Mouse (Mus musculus): ENCODE measurements around the gene Ifitm1. TPM values are rescaled to one million over a fixed set of nuclear protein-coding genes. Genes with fewer than 3 reads are reported as not detected.

Ifitm1 gene
- 145 and 148 TPM in 2 replicates for polyA plus RNA-seq (2015; fragmentation: Nextera tagmentation; extraction: Ambion mirVana)

DNA sequence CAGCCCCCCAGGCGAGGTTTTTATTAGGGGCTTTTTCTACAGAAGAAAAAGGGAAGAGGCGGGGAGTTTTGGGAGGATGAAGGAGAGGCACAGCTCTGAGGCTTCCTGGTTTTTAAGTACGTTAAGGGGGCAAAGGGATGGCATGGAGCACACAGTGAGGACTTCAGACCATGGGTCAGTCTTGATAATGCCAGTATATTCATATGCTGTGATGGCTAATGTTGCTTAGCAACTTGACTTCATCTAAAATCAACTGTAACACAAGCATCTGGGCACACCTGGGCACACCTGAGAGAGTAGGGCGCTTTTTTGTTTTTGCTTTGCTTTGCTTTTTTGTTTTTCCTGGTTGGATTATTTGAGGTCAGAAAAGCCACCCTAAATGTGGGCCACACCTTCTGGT is at the start of gene Ifitm1:
Ifitm1 (plus strand) TSS at position 301 of the 400 bp plus-strand sequence.
- ATAC-seq, result no peak
- 94% methylated on average over 4 of the region's 4 CpGs for WGBS
- no peaks in the 10 kb centered on the region for H3K36me3 ChIP-seq
- H3K27ac ChIP-seq, result peak within 1 kb of the TSS; percentile 67; the same call in 1 of the 2 replicates
- H3K4me1 ChIP-seq (replicated peaks), result peaks cover 13% of the 10 kb centered on the region
- no peaks in the 10 kb centered on the region for H3K9me3 ChIP-seq
- H3K4me2 ChIP-seq (replicated peaks), result peak within 1 kb of the TSS; percentile 48
- H3K27me3 ChIP-seq (replicated peaks), result no peaks in the 10 kb centered on the region
- H3K9ac ChIP-seq, result no peak within 1 kb of the TSS
- H3K4me3 ChIP-seq (replicated peaks), result peak within 1 kb of the TSS; percentile 16; the same call in 1 of the 2 replicates

DNA sequence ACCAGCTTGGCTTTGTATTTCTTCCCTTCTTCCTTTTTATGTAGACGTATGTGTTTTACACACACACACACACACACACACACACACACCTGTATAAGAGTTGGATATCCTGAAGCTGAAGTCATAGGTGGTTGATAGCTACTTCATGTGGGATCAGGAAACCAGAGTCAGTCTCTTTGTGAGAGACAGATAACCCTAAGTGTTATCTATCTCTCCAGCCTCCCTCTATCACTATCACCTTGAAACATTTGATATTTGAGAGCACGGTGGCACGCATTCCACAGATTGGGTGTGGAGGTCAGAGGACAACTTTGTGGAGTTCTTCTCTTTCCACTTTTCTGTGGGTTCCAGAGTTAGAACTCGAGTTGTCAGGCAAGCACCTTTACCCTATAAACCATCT is 47.1 kb upstream of the Ifitm1 start:
- 43% methylated on average over 4 of the region's 4 CpGs for WGBS
- Histone ChIP-seq H3K27ac (peak overlapping the region; percentile 69), H3K9me3 (no peaks in the 10 kb centered on the region), H3K27me3 (replicated peaks) (peaks cover 40% of the 10 kb centered on the region), H3K36me3 (no peaks in the 10 kb centered on the region), H3K9ac (no peak overlapping the region), H3K4me1 (replicated peaks) (peaks cover 14% of the 10 kb centered on the region), H3K4me3 (replicated peaks) (no peak overlapping the region), H3K4me2 (replicated peaks) (peak overlapping the region; percentile 12; the same call in 1 of the 2 replicates)
- peak; percentile 50 for ATAC-seq

DNA sequence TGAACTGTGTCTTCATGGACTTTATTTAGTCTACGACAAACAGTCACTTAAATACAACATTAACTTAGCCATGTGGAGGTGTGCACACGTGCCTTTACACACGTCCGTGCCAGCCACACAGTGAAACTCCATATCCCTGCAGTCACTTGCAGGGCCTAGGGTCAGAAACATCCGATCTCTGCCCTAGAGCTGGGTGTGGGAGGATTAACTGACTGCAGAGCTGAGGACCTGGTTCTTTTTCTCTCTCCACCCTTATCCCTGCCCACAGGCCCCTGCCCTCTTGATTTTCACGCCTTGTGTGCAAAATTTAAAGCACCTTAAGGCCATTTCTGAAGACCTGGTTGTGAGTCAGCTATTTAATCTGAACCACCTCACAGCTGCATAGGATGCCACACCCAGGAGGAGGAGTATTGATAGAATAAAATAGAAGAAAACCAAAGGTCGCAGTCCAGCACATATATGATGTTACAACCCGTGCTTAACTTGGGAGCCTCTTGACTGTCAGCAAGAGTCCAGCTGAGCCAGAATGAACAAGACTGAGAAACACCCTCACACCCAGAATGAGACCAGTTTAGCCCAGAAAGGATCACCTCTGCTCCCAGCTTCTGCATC is 46.5 kb upstream of the Ifitm1 start, which contains the start of gene Nlrp6:
Nlrp6 (plus strand) TSS at position 485 of the 612 bp plus-strand sequence.
- ATAC-seq, result peak; percentile 79
- H3K9ac ChIP-seq, result peak within 1 kb of the TSS; percentile 35
- H3K36me3 ChIP-seq, result no peaks in the 10 kb centered on the region
- 59% methylated on average over 8 of the region's 8 CpGs for WGBS
- peaks cover 40% of the 10 kb centered on the region for H3K27me3 ChIP-seq (replicated peaks)
- peak within 1 kb of the TSS; percentile 86 for H3K4me2 ChIP-seq (replicated peaks)
- peak within 1 kb of the TSS; percentile 39 for H3K4me3 ChIP-seq (replicated peaks)
- no peaks in the 10 kb centered on the region for H3K9me3 ChIP-seq
- peaks cover 14% of the 10 kb centered on the region for H3K4me1 ChIP-seq (replicated peaks)
- peak within 1 kb of the TSS; percentile 69 for H3K27ac ChIP-seq

DNA sequence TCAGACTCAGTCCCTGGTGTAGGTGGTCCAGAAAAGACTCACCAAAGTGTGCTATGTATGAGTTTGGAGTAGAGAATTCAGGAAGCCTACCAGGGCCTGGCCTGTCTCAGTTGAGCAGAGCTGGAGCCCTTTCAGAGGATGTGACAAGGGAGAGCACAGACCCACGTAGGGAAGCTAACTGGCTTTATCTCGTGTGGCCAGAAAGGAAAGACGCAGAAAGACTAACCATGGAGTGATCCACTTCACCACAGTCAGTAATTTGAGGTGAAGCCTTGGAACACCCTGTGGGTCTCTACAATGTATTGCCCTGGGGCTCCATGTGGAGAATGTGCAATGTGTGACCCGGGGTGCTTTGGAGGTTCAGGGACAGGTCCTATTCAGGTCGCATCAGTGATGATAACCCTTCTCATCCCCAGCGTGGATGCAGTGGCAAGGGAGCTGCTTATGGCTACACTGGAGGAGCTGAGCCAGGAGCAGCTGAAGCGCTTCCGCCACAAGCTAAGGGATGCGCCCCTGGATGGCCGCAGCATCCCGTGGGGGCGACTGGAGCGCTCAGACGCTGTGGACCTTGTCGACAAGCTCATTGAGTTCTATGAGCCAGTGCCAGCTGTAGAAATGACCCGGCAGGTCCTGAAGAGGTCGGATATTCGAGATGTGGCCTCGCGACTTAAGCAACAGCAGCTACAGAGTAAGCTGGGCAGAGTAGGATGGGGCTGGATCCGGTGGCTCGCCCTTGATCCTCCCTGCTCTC is 45.6 kb upstream of the Ifitm1 start:
- H3K4me2 ChIP-seq (replicated peaks), result peak overlapping the region; percentile 86
- H3K36me3 ChIP-seq, result no peaks in the 10 kb centered on the region
- H3K4me3 ChIP-seq (replicated peaks), result peak overlapping the region; percentile 39
- peak overlapping the region; percentile 49; the same call in 1 of the 2 replicates for H3K27ac ChIP-seq
- H3K9ac ChIP-seq, result peak overlapping the region; percentile 35
- ATAC-seq, result no peak
- WGBS, result 34% methylated on average over 22 of the region's 22 CpGs
- H3K4me1 ChIP-seq (replicated peaks), result peaks cover 14% of the 10 kb centered on the region
- peaks cover 40% of the 10 kb centered on the region for H3K27me3 ChIP-seq (replicated peaks)
- H3K9me3 ChIP-seq, result no peaks in the 10 kb centered on the region

DNA sequence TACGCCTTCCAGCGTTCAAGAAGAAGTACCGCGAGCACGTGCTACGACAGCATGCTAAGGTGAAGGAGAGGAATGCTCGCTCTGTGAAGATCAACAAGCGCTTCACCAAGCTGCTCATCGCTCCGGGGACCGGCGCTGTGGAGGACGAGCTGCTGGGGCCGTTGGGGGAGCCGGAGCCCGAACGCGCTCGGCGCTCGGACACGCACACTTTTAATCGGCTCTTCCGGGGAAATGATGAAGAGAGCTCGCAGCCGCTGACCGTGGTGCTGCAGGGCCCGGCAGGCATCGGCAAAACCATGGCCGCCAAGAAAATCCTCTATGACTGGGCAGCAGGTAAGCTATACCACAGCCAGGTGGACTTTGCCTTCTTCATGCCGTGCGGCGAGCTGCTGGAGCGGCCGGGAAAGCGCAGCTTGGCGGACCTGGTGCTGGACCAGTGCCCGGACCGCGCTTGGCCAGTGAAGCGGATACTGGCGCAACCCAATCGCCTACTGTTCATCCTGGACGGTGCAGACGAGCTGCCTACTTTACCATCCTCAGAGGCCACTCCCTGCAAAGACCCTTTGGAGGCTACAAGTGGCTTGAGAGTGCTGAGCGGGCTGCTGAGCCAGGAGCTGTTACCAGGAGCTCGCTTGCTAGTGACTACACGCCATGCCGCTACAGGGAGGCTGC is 44.5 kb upstream of the Ifitm1 start:
- H3K4me1 ChIP-seq (replicated peaks), result peaks cover 14% of the 10 kb centered on the region
- WGBS, result under 1% methylated on average over 49 of the region's 49 CpGs

DNA sequence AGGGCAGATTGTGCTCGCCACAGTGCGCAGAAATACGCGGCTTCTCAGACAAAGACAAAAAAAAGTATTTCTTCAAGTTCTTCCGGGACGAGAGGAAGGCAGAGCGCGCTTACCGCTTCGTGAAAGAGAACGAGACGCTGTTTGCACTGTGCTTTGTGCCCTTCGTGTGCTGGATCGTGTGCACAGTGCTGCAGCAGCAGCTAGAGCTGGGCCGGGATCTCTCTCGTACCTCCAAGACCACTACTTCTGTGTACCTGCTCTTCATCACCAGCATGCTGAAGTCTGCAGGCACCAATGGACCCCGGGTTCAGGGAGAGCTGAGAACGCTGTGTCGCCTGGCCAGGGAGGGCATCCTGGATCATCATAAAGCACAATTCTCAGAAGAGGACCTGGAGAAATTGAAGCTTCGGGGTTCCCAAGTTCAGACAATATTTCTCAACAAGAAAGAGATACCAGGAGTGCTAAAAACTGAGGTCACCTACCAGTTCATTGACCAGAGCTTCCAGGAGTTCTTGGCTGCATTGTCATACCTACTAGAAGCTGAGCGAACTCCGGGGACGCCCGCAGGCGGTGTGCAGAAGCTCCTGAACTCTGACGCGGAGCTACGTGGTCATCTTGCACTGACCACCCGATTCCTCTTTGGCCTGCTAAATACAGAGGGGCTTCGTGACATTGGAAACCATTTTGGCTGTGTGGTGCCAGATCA is 43.8 kb upstream of the Ifitm1 start:
- peak overlapping the region; percentile 4 for H3K27ac ChIP-seq
- WGBS, result 22% methylated on average over 30 of the region's 30 CpGs
- H3K4me3 ChIP-seq (replicated peaks), result peak overlapping the region; percentile 39
- H3K36me3 ChIP-seq, result peaks cover 5% of the 10 kb centered on the region; the same call in 1 of the 2 replicates
- H3K9me3 ChIP-seq, result no peaks in the 10 kb centered on the region
- peak overlapping the region; percentile 35 for H3K9ac ChIP-seq
- H3K4me2 ChIP-seq (replicated peaks), result peak overlapping the region; percentile 86
- no peak for ATAC-seq
- peaks cover 40% of the 10 kb centered on the region for H3K27me3 ChIP-seq (replicated peaks)
- peaks cover 14% of the 10 kb centered on the region for H3K4me1 ChIP-seq (replicated peaks)

More for the DNA sequence above, 44.5 kb upstream of the Ifitm1 start:
- H3K4me2 ChIP-seq (replicated peaks), result peak overlapping the region; percentile 86
- peaks cover under 1% of the 10 kb centered on the region; the same call in 1 of the 2 replicates for H3K36me3 ChIP-seq
- H3K27me3 ChIP-seq (replicated peaks), result peaks cover 40% of the 10 kb centered on the region
- H3K4me3 ChIP-seq (replicated peaks), result peak overlapping the region; percentile 39
- H3K9ac ChIP-seq, result peak overlapping the region; percentile 35
- peak; percentile 39 for ATAC-seq
- peak overlapping the region; percentile 4 for H3K27ac ChIP-seq
- no peaks in the 10 kb centered on the region for H3K9me3 ChIP-seq

DNA sequence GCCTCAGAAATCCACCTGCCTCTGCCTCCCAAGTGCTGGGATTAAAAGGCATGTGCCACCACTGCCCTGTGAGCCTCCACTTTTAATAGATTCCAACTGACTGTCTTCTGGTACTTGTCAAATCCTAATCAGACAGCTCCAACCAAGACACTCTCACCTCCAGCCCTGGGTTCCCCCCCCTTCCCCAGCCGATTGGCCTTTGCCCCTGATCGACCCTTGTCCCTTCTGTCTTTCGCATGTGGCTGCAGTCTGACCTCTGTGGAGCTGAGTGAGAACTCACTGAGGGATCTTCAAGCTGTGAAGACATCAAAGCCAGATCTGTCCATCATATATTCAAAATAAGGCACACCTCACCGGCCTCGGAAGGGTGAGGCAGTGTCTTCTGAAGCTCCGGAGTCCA is 39.8 kb upstream of the Ifitm1 start:
- Histone ChIP-seq H3K27ac (no peak overlapping the region), H3K27me3 (replicated peaks) (peaks cover 23% of the 10 kb centered on the region), H3K9ac (no peak overlapping the region), H3K36me3 (peaks cover 13% of the 10 kb centered on the region), H3K4me2 (replicated peaks) (no peak overlapping the region), H3K4me3 (replicated peaks) (no peak overlapping the region), H3K4me1 (replicated peaks) (peaks cover 11% of the 10 kb centered on the region), H3K9me3 (no peaks in the 10 kb centered on the region; the same call in 1 of the 2 replicates)
- WGBS, result 86% methylated on average over 6 of the region's 6 CpGs
- no peak for ATAC-seq

DNA sequence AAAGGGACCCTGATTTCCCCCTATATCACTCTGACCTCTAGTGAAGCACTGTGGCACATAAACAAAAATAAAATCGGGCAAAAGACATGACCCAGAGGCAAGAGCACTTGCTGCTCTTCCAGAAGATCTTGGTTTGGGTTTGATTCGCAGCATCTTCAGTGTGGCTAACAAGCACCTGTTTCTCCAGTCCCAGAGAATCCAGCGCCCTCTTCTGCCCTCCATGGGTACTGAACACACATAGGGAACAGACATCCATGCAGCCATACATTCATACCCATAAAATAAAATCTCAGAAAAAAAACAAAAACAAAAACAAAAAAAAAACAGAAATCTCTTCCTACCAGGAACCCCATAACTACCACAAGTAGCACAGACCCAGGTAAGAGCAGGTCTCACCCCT is 28.6 kb upstream of the Ifitm1 start:
- no peak overlapping the region for H3K4me3 ChIP-seq (replicated peaks)
- WGBS, result 46% methylated on average over 3 of the region's 3 CpGs

DNA sequence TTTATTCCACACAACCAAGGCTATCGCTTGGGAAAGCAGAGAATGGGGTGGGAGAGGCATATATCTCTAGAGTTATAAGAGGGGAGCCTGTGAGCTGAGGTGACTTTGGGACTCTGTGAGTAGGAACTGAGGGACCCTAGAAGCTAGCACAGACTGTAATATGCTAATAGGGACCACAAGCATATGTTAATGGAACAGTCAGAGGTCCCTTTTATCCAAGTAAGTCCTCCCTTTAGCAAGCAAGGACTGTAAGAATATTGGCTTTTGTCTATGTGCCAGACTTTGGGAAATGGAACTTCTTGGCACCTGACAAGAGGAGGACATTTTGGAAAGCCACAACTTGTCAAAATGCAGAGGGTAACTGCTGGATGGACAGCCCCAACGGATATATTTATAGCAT is 28.1 kb upstream of the Ifitm1 start:
- WGBS, result 43% methylated on average over 2 of the region's 2 CpGs
- Histone ChIP-seq H3K27ac (peak overlapping the region; percentile 42; the same call in 1 of the 2 replicates), H3K36me3 (no peaks in the 10 kb centered on the region), H3K9me3 (no peaks in the 10 kb centered on the region), H3K4me2 (replicated peaks) (no peak overlapping the region), H3K4me1 (replicated peaks) (peaks cover 33% of the 10 kb centered on the region), H3K9ac (no peak overlapping the region), H3K27me3 (replicated peaks) (no peaks in the 10 kb centered on the region), H3K4me3 (replicated peaks) (no peak overlapping the region)
- no peak for ATAC-seq

More for the DNA sequence above, 28.6 kb upstream of the Ifitm1 start:
- H3K4me2 ChIP-seq (replicated peaks), result no peak overlapping the region
- ATAC-seq, result no peak
- no peak overlapping the region for H3K9ac ChIP-seq
- H3K27ac ChIP-seq, result no peak overlapping the region
- peaks cover 30% of the 10 kb centered on the region for H3K4me1 ChIP-seq (replicated peaks)
- H3K36me3 ChIP-seq, result no peaks in the 10 kb centered on the region
- H3K27me3 ChIP-seq (replicated peaks), result no peaks in the 10 kb centered on the region
- no peaks in the 10 kb centered on the region for H3K9me3 ChIP-seq

DNA sequence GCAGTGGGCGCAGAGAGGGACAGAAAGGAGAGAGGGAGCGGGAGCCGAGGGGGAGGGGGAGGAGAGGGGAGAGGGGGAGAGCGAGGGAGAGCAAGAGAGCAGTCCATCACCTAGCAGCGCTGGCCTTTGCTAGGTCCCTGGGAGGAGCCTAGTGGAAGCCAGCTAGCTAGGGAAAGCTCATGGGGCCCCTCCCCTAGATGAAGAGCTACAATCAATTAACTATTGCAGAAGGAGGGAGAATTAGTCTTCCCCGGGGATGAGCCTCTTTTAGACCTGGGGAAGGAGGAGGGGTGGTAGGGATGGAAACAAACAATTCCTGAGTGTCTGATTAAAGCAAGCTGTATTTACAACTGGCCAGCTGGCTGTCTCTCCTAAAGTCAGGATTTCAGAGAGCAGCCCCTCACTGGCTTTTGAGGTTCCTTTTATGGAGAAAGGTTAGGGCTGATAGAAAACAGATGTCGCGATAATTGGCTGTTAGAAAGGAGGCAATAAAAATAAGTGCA is 27.3 kb upstream of the Ifitm1 start:
- H3K27ac ChIP-seq, result peak overlapping the region; percentile 42
- peak overlapping the region; percentile 41 for H3K4me2 ChIP-seq (replicated peaks)
- H3K9me3 ChIP-seq, result no peaks in the 10 kb centered on the region
- H3K9ac ChIP-seq, result 0 out of 2 replicates have a peak overlapping the region, but pooled peaks have one; percentile 6
- H3K27me3 ChIP-seq (replicated peaks), result no peaks in the 10 kb centered on the region
- H3K4me1 ChIP-seq (replicated peaks), result peaks cover 32% of the 10 kb centered on the region
- no peaks in the 10 kb centered on the region for H3K36me3 ChIP-seq
- 15% methylated on average over 8 of the region's 8 CpGs for WGBS
- peak; percentile 62 for ATAC-seq
- H3K4me3 ChIP-seq (replicated peaks), result no peak overlapping the region

DNA sequence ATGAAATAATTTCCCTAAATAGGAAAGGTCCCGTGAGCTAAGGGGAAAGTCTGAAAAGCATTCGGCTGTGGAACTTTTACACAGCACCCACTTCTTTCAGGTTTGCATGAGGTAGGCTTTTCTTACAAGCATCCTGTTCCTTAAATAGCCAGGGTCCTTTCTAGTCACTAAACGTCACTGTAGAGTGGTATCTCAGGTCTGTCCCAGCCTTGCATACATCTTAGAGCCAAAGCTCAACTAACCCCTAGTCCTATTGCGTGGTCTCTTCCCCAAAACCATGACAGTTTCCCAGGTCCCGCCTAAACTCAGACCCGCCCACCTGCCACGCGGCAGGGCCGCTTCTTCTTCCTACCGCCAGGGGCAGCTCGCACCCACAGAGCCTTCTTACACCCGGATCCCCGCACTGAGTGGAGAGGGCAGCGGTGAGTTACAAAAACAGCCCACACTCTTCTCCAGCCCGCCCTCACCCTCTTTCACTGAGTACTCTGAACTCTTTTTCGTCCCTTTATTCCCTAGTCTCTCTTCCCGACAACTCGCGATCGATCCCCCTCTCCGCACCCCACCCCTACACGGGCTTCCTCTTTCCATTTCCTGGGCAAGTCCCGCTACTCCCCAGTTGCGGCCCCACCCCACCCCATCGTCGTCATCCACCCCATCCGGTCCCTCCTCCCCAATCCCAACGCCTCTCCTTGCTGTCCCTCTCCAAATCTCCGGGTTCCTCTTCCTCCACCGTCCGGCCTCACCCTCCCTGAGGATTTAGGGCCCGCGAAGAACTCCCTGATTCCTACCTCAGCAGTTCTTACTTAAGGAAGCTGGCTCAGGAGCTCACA is 25.6 kb upstream of the Ifitm1 start, which contains the start of gene Pgghg:
Pgghg (plus strand) TSS at position 170 of the 830 bp plus-strand sequence.
- H3K9ac ChIP-seq, result peak within 1 kb of the TSS; percentile 70
- no peaks in the 10 kb centered on the region for H3K9me3 ChIP-seq
- no peaks in the 10 kb centered on the region for H3K27me3 ChIP-seq (replicated peaks)
- H3K4me3 ChIP-seq (replicated peaks), result peak within 1 kb of the TSS; percentile 54
- peaks cover 15% of the 10 kb centered on the region for H3K36me3 ChIP-seq
- H3K4me1 ChIP-seq (replicated peaks), result peaks cover 32% of the 10 kb centered on the region
- peak; percentile 89 for ATAC-seq
- peak within 1 kb of the TSS; percentile 66 for H3K4me2 ChIP-seq (replicated peaks)
- WGBS, result 2% methylated on average over 33 of the region's 33 CpGs
- H3K27ac ChIP-seq, result peak within 1 kb of the TSS; percentile 84

Data from intestine, embryonic 15.5 days (tissue).